Mouse (Mus musculus): Measurements from ENCODE around the gene Spi1.

DNA sequence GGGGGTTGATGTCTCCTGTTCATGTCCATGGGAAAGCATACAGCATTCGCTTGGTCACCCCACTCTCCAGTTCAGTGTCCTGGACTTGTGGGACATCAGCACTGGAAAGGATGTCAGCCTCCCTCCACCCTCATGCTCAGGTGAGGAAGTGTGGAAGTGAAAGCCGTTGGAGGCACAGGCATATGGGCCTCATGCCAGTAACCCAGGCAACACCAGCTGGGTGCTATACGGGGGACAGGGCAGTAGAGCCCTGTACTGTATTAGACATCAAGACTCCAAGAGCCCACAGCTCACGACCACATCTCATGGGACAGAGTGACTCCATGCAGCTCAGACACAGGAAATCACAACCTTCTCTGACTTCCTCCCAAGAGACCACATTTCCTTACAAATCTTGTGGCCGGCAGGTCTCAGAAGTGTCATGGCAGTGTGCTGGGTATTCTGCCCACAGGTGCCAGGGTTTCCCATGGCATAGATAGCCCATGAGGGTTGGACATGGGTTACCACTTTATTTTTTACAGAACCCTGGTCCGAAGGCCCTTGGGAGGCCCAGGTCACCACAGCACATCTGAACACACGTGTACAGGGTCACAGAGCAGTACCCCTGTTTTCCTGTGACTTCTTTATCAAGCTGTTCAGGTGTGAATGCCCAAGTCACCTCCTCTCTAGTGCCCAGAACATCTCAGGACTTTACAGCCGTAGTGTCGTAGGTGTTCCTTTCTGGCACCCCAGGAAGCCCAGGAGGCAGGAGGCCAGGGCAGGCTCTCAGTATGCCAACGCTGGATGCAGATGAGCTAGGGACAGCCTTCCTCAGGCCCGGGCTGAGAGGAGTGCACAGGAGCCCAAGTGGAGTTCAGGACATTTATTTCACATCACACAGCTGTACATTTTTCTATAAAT is 54.6 kb downstream of the Spi1 start:
- TF ChIP-seq CTCF (IDR thresholded peaks at IDR 0.05; ENCODE audit: low read depth, low read length): no peak
- no peak for TF ChIP-seq POLR2A (IDR thresholded peaks at IDR 0.05; ENCODE audit: extremely low read depth, insufficient read depth, low read length)

All from liver, adult 2 months (tissue).